Mouse (Mus musculus) liver, postnatal 0 days (tissue): Measurements from ENCODE around the gene Npcd.

Experiments
- CTCF ChIP-seq: sonication (generic); IDR thresholded peaks from 2 replicates; pipeline ENCODE4 v1.5.1; 2016; ENCODE audit warnings: antibody characterized with exemption, low read depth
- EP300 ChIP-seq: IDR thresholded peaks from 2 replicates; pipeline ENCODE4 v1.6.1; 2016; ENCODE audit warnings: antibody characterized with exemption, low read depth, mild to moderate bottlenecking

- TF ChIP-seq CTCF = no peak
- TF ChIP-seq EP300 = no peak
Measured at GRCm38 (mm10) chr15:79845986-79846385, 11.9 kb upstream of the Npcd start.
